Mouse (Mus musculus) left cerebral cortex, adult 8-10 months (tissue): ENCODE measurements around the gene Usp53. TPM values are rescaled to one million over a fixed set of nuclear protein-coding genes. Genes with fewer than 3 reads are reported as not detected.

Experiments used
- DNase-seq, 2 experiments: peaks; one replicate each; pipeline ENCODE4 v3.0.0; 2022; ENCODE audit warnings: low spot score in 2 of 2
- total RNA-seq, 4 experiments: library from RNA; stranded (reverse); gene quantifications; 2 replicates each; pipeline ENCODE4 v1.2.4; 2022

Usp53 gene
- total RNA-seq = 10 to 100 TPM; 25.4 to 31.4 (median 27.0) TPM

DNA sequence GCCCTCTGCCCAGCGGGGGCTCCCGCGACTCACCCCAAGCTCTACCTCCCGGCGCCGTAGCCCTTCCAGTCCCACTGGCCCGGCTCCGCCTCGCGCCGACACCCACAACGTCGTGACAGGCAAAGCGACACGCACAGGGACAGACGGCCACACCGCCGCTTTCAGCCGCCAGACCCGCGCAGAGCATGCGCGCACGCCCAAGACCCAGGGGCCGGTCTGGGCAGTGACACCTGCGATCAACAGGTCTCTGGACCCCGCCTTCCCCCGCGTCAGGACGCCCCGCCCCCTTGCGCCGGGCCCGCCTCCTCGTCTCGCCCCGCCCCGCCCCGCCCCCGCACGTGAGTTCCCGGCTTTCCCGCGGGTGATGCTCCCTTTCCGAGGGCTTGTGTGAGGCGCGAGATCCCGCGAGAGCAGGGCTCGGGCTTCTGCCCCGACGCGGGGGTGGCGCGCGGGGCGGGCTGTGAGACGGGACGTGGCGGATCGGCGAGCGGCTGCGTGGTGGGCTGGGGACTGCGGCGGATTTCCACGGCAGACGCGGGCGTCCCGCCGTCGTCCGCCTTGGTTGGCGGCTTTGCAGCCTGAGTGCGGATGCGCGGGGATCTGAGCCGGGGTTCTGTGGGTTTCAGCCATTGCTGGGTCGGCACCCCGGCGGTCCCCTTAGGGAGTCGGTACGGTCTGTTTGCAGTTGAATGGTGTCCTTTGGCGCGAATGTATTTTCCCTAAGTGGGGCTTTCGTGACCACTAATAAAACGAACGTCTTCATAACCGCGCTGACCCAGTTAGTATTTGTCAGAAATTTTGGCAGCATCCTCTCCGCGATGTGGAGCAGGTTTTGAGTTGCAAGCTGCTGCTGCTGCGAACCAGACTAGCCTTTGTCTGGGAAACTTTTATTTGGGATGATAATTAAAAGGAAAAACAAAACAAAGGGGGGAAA lies at the start of gene Usp53:
Gene Usp53, minus strand, starts transcription at position 262 of the 934 bp plus-strand sequence.
- DNase-seq = peak; percentile 81 to 95

DNA sequence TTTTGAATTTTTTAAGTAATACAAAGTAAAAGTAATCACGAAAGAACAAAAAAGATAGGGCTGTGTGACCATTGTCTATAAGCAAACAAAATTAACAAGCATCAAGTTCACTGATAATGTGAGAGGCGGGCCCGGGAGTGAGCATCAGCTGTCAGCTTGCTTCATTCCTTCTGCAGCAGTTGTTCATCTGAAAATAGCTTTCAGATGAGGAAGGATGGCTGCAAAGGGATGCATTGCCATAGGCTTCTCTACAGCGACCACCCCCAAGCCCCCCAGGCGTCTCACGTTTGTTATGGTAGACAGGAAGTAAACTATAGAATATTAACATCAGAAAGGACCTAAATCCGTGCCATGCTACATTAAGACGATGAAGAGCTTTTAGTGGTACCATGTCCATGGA lies 49.5 kb upstream of the Usp53 start:
- DNase-seq = no peak

DNA sequence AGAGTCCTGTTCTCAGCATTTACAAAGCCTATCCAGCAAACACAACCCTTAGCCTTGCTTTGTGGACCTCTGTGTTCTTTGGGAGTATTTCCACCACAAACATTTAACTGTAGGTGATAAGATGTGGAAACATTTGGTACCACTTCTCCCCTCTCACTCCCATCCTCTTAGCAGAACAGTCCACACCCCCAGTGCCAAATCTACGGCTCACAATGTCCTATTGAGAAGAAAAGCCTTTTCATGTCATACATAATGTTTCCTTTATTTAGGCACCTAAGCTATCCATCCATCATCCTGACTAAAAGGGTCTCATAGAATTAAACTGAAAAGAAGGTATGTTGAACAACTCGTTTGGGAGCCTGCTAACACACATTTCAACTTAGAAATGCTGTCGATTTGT lies 41.3 kb upstream of the Usp53 start:
- DNase-seq = no peak

DNA sequence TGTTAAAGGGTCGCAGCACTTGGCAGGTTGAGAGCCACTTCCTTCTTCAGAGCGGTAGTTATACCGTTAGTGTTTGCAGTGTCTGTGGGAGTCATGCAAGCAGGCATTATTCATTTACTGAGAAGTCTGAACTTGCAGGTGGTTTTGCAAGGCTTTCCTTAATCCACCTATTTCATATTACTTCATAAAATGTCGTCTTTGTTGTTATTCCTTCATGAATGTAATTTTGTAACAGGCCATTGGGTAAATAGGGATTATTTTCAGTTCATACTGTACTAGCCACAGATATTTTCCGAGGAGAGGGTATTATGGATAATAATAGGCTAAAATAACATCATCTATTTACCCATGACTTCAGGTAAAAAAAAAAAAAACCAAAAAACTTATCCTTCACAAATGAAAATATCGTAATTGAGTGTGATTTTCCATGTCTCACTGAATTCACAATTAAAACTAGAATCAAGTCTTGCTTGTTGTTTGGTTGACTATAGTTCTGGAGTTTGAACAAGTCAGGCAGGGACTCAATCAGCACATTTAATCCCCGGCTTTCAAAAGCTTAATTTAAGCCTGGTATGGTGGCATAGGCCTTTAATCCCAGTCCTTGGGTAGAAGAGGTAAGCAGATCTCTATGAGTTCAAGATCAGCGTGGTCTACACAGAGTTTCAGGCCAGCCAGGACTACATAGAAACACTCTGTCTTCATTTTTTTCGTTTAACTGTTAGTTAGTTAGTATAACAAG lies 40.4 kb upstream of the Usp53 start:
- no peak for DNase-seq

DNA sequence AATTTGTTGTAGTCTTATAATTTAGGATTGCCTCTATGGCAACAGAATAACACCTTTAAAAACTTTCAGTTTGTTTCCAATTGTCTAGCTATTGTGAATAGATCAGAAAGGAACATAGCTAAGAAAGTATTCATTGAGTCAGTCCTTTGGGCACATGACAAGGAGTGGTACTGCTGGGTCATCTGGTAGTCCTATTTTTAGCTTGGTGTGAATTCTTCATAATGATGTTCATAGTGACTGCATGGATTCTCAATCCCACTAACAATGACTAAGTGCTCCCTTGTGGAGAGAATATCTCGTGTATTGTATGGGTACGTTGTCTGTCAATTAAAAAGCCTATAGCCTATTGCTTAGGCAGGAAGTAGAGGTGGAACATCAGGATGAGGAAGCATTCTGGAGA lies 34.5 kb upstream of the Usp53 start:
- no peak for DNase-seq

DNA sequence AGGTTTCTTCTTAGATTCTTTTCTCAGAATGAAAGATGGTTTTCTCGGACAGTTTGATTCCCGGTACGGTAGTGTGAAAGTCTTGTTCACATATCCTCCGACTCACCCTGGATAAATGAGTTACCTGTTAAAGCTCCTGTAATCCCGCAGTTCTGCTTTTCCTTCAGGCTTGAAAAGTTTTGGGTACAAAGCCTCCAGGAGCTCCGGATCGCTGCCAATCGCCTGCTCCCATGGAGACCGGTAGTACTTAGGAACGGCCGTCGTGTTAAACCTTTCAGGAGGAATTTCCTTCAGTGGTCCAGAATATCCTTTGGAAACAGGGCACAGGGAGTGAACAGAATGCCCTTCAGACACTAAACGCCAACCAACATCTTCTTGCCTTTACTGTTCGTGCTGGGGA lies 29.2 kb upstream of the Usp53 start:
- no peak for DNase-seq

DNA sequence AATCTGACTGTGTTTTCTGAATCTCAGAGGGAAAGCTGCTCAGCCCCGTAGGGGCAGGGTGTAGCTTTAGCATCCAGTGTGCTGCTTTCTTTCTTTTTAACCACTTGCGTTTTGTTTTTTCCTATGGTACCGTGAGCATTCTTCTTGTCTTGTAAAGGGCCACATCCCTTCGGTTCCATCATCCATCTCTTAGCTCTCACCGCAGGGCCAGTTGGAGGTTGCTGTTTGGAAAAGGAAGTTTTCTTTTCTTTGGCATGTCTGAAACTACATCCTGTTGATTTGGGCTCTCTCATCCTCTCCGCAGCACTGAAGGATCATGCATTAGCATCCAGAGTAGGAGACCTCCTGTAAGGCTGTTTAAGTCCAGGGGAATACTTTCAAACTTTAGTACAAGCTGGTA lies 25.1 kb upstream of the Usp53 start:
- DNase-seq = no peak

DNA sequence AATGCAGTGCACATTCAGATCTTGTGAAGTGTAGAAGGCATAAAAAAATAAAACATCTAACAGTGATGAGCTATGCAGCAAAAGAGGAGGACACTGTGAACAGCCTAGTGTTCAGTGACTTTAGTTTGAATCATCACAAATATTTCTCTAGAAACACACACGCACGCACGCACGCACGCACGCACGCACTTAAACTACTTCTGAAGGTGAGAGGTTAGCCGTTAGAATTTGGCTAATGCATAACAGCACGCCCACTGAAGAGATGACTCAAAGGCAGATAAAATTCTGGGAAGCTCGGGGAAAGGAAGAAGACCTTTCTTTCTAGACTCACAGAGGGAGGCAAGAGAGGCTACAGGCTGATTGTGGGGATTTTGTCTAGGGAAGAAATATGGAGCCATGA lies 23.1 kb upstream of the Usp53 start:
- no peak for DNase-seq

DNA sequence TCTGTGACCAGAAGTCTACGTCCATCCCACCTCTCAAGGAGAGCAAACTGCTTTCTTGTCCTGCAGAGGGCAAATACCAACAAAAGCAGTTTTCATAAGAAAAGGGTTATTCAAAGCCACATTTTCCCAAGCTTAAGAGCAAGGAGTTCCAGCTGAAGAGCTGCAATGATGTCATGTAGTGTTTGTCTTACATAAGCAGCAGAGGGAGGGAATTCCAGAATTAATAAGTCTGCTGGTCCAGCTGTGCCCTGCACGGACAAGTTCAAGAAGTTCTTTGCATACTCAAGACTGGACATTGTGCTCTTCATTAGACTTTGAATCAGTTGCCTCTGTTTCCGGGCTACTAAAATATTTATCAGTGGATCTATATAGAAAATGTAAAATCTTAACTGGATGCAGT lies 16.7 kb upstream of the Usp53 start:
- DNase-seq = no peak

DNA sequence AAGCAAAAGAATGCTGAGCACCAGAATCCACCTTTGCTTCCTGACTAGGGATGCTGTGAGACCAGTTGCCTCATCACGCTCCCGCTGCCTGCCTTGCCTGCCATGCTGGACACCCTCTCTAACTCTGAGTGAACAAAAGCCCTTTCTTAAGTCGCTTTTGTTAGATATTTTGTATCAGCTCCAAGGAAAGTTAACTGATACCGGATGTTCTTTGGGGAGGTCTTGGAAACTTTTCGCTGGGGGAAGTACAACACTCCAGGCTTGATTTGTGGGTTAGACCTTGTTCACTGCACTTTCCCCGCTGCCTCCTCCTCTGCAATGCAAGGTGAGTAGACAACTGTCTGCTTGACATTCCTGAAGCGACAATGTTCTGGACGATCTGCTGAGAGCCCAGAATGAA lies 14.2 kb upstream of the Usp53 start:
- no peak for DNase-seq

DNA sequence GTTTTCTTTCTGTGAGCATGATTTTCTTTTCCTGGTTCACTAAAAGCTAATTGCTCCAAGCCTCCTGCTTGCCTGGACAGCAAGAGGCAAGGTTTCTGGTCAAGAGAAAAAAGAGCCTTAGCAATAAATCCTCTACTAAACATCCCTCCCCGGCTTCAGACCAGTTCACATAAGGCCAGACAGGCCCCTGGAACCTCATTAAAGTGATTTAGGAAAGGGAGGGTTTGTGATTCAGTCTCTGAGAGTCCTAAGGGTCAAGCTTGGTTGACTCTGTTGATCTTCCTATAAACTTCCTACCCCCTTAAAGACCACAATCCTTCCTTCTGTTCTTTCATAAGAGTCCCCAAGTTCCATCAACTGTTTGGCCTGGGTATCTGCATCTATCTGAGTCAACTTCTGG lies 12.7 kb upstream of the Usp53 start:
- no peak for DNase-seq

DNA sequence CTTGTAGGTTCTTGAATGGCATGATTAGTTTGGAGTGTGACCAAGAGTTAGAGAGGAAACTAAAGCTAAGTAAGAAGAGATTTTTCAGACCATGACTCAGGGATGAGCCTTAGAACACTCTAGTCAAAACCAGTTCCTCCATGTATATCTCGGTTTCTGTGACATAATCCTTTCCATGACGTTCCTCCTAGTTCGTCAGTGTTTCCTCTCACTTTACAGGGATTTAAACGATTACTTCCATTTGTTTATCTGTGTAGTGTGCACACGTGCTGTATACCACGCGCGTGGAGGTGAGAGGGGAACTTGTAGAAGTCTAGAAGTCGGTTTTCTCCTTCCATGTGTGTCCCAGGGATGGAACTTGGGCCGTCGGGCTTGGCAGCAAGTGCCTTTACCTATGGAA lies 2.6 kb upstream of the Usp53 start:
- no peak for DNase-seq

DNA sequence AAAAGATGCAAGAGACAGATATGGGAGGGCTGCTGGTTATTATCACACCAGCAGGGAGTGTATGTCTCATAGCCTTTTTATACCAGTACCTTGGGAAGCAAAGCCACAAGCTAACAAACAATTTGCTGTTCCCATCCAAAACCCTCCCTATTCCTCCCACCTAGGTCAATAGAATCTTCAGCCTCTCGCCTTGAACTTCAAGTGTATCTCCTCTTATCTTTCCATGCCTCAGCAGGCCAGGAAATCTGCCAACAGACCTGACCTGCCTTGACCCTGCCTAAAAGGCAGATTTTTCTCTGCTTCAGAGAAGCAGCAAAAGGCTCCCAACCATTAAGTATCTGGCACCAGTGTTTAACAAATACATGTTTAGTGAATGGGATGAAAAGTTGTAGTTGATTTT lies 2.1 kb upstream of the Usp53 start:
- DNase-seq = no peak

DNA sequence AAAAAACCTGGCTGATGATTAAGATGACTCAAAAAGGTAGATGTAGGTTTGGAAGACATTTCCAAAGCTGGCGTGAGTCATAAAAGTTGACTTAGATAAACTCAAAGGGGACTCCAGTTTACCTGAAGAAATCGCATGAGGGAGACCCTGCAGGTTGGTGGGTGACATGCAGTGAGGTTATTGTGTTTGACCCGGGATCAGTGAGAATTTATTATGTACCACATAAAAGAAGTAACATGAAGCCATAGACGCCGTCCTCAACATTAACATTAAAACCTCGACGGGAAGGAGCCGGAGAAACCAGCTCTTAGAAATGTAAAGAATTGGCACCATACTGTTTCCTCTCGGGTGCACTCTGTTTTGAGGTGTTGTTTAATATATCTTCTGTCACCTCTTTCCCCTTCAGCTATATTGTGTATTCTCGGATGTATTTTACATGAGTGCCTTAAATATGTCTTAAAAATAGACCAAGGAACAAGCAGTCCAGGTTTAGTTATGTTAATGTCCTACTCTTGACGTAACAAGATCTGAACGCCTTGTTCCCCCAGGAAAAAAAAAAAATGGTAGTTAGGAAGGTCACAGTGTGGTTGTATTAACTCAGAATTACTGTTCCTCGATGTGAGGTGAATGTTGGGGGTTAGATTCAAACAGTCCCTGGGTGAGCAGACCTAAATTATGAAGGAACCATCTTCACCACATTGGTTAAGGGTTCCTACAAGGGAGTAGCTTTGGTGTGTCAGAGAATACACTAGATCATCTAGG lies 1.1 kb upstream of the Usp53 start:
- no peak for DNase-seq

DNA sequence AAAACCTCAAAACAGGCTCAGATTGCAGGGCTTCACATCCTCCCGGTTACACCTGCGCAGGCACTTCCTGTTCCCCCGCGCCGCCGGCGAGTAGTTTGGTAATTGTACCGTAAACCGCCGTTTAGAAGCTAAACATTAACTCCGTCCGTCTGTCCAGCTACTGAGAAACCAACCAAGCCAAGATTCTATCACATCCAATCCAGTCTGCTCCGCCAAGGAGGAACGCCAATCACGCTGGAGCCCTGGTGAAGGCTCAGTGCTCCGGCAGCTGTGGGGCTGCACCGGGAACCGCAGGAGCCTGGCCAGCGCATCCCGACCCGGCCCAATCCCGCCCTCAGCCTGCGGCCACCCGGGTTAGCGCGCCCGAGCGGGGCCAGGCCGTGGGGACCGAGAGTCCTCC lies 461 bp downstream of the Usp53 start:
- peak in 1 of 2 experiments; percentile 51 for DNase-seq

DNA sequence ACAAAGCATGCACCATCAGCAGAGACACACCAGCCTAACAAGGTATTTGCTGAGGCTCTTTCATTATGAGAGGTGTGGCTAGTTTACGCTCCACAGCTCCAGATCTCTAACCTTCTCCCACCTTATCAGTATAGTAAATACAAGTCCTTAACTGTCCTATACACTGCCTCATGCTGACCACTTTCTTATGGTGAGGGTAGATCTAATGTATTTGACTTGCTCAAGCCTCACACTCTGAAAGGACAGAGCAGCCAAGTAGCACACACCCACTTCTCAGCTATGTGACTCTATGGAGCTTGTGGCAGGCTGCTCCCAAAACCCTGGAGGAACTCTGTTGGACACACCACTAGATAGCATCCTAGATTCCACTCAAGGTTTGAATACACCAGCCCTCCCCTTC lies 8.3 kb downstream of the Usp53 start:
- DNase-seq = no peak

DNA sequence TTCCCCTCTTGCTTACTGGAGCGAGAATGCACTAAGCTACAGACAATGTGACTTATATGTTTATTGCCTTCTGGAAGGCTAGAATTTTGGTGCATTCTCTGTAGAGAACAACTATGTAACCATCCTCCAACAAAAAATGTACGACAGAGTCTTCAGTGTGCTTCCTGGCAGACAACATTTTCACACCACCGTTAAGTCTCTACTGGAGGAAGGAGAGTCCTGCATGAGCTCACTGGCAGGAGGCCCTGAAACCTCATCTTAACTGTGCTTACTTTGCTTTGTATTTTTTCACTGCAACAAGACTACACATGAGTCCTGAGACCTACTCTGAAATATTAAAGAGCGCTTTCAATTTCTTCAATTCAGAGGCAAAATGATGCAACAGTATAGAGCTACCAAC lies 8.9 kb downstream of the Usp53 start:
- DNase-seq = peak in 1 of 2 experiments; percentile 25

DNA sequence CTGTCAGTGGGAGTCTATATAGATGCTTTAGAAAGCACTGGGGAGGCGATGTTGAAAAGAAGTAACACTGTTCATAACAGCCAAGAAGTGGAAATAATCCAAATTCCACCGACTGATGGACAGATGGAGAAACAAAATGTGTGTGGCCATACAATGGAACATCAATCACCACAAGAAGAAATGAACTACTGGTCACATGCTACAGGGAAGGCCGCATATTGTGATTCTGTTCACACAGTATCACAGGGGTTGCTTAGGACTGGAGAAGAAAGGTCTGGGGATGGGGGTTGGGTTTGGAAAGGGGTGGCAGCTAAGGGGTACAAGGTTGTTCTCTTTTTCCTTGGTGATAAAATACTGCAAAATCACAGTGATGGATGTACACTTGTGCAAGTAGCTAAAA lies 9.5 kb downstream of the Usp53 start:
- DNase-seq = no peak

DNA sequence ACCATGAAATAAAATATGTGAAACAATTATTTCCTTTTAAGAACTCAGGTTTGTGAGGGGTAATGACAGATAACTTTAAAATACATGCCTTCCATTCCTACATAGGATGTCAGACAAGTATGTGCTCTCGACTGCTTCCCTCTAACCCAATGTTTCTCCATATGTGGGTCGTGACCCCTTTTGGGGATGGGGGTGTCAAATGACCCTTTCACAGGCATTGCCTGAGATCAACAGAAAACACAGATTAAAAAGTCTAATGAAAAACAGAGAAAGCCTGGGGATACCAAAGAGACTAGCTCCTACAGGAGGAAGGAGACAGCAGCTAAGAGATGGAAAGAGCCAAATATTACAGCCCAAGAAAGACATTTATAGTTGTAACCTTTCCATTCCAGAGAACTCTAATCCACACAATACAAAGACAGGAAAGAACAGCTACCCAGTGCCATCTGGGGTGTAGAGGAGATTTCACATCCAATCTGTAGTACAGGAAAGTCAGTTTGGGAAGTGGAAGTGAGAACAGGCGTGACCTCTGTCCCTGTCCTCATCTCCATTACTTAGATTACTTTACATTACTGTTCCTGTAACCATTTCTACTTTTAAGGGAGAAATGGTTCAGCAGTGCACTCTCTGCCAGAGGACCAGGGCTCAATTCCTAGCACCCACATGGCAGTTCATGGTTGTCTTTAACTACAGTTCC lies 12.0 kb downstream of the Usp53 start:
- no peak for DNase-seq

DNA sequence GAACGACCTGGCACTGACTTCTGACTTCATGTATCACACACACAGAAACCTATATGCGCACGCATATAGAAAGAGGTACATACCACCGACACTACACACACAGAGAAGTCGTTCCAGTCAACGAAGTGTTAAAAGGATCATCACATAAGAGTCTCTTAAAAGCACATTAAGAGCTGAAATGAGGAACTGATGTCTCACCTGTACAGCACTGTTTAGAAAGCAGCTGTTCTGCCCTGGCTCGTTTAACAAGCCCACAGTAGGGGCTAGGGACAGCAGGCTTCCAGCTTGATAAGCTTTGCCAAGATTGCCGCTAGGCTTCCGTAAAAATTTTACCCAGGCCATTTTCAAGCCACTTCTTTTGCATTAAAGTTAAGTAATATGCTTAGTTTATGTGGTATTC lies 15.9 kb downstream of the Usp53 start:
- DNase-seq = no peak

DNA sequence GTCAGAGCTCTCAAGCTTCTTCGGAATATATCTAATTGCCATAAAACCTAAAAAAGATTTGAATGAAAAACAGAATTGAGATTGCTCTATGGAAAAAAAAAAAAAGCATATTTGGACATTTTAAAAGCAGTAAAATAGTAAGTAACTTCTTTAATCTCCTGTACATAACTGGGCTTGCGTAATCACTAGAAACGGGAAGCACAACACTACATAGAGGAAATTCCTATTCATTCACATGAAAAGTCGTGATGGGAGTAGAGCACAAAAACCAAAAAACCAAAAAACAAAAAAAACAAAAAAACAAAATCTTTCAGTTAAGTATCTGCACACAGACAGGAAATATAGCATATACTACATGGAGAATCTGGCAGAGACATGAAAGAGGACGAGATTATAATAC lies 20.0 kb downstream of the Usp53 start:
- no peak for DNase-seq
